29 mouse cellular contexts compared by ENCODE assay signal in the genomic region with DNA sequence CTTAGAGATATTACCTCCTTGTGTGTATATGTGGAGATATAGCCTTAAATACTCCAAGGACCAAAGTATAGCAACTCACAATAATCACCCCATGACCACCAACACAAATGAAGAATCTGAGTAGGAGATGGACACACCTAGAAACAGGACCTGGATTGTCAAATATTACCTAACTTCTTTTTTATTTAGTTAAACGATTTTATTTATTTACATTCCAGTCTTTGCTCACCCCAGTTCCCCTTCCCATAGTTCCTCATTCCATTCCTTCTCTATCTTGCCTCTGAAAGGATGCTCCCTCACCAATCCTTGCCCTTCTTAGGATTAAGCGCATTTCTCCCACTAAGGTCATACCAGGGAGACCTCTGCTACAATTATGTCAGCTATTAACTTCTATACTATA.
"Had no signal": no experiment of that assay in that cellular context is flagged by ENCODE, and none has a peak within 500 bp of the region (broad histone marks: within the 10 kb centered on the region; RNA-seq: fewer than 3 reads in every experiment).

No protein-coding gene starts in this region.

- H3K9ac ChIP-seq: embryonic facial prominence, embryonic 12.5 days; embryonic facial prominence, embryonic 13.5 days; embryonic facial prominence, embryonic 15.5 days; forebrain, embryonic 12.5 days; forebrain, embryonic 13.5 days; forebrain, embryonic 15.5 days; forebrain, postnatal 0 days had no signal

- H3K4me2 ChIP-seq: embryonic facial prominence, embryonic 12.5 days; embryonic facial prominence, embryonic 13.5 days; embryonic facial prominence, embryonic 15.5 days; forebrain, embryonic 12.5 days; forebrain, embryonic 13.5 days; forebrain, embryonic 15.5 days had no signal

- H3K27me3 ChIP-seq: embryonic facial prominence, embryonic 12.5 days; embryonic facial prominence, embryonic 13.5 days; embryonic facial prominence, embryonic 15.5 days; forebrain, embryonic 12.5 days; forebrain, embryonic 13.5 days; forebrain, embryonic 15.5 days had no signal

- H3K9me3 ChIP-seq: embryonic facial prominence, embryonic 10.5 days; embryonic facial prominence, embryonic 12.5 days; embryonic facial prominence, embryonic 13.5 days; embryonic facial prominence, embryonic 15.5 days; forebrain, embryonic 10.5 days; forebrain, embryonic 12.5 days; forebrain, embryonic 13.5 days; forebrain, embryonic 15.5 days had no signal

- ATAC-seq: forebrain, embryonic 13.5 days; forebrain, embryonic 14.5 days; forebrain, embryonic 15.5 days; forebrain, embryonic 16.5 days; forebrain, postnatal 0 days had no signal

- H3K36me3 ChIP-seq: embryonic facial prominence, embryonic 10.5 days; embryonic facial prominence, embryonic 12.5 days; embryonic facial prominence, embryonic 13.5 days; embryonic facial prominence, embryonic 15.5 days; forebrain, embryonic 10.5 days; forebrain, embryonic 12.5 days; forebrain, embryonic 15.5 days had no signal

- DNase-seq: cerebellum, adult 2 months; cerebellum, adult 8-10 months; cerebellum, adult 9-10 months; cerebellum, adult 9-11 months; cerebellum, postnatal 10 days; cerebellum, postnatal 14 days; cerebellum, postnatal 25 days; cerebellum, postnatal 36 days; embryo, embryonic 11 days; forebrain, postnatal 0 days; gastrocnemius, adult 2 months; gastrocnemius, postnatal 10 days; gastrocnemius, postnatal 14 days; gastrocnemius, postnatal 25 days; gastrocnemius, postnatal 36 days; heart, adult 11 months; heart, adult 18-20 months; heart, adult 2 months had no signal

- H3K4me1 ChIP-seq: embryonic facial prominence, embryonic 10.5 days; embryonic facial prominence, embryonic 12.5 days; embryonic facial prominence, embryonic 13.5 days; embryonic facial prominence, embryonic 15.5 days; forebrain, embryonic 10.5 days; forebrain, embryonic 12.5 days; forebrain, embryonic 13.5 days; forebrain, embryonic 15.5 days had no signal

- H3K4me3 ChIP-seq: embryonic facial prominence, embryonic 10.5 days; embryonic facial prominence, embryonic 12.5 days; embryonic facial prominence, embryonic 13.5 days; embryonic facial prominence, embryonic 15.5 days; erythroblast, embryonic 14.5 days; forebrain, embryonic 10.5 days; forebrain, embryonic 12.5 days; forebrain, embryonic 13.5 days; forebrain, embryonic 15.5 days; gastrocnemius, adult 2 months; heart, adult 2 months had no signal

- H3K27ac ChIP-seq: embryonic facial prominence, embryonic 10.5 days; embryonic facial prominence, embryonic 12.5 days; embryonic facial prominence, embryonic 13.5 days; embryonic facial prominence, embryonic 15.5 days; forebrain, embryonic 10.5 days; forebrain, embryonic 12.5 days; forebrain, embryonic 13.5 days; forebrain, embryonic 15.5 days; gastrocnemius, adult 2 months; heart, adult 2 months had no signal
